Mouse (Mus musculus): ENCODE results near the gene Fam72a. TPM values are rescaled to one million over a fixed set of nuclear protein-coding genes. Genes with fewer than 3 reads are reported as not detected.
A peak's percentile ranks its signal among the peaks of the same experiment; 100 is the strongest.

Fam72a gene
- polyA plus RNA-seq, 1 experiment from 2014 or later: 3.0 TPM

GRCm38 (mm10) chr1:131539771-131540170 is 12.1 kb downstream of the Fam72a start:
- Histone ChIP-seq H3K4me2 (no peak overlapping the region), H3K4me3 (replicated peaks) (no peak overlapping the region), H3K27me3 (replicated peaks) (no peaks in the 10 kb centered on the region), H3K4me1 (peaks cover 2% of the 10 kb centered on the region; the same call in 1 of the 2 replicates), H3K27ac (no peak overlapping the region), H3K9ac (no peak overlapping the region), H3K36me3 (no peaks in the 10 kb centered on the region), H3K9me3 (no peaks in the 10 kb centered on the region)
- WGBS: 90% methylated on average over 4 of the region's 4 CpGs
- no peak for ATAC-seq (ENCODE audit: insufficient read depth, low FRiP score, low read depth)

- Histone ChIP-seq H3K4me3 (replicated peaks) (no peak overlapping the region), H3K9me3 (no peaks in the 10 kb centered on the region), H3K4me1 (peaks cover 2% of the 10 kb centered on the region; the same call in 1 of the 2 replicates), H3K4me2 (no peak overlapping the region), H3K36me3 (no peaks in the 10 kb centered on the region), H3K9ac (no peak overlapping the region), H3K27ac (no peak overlapping the region), H3K27me3 (replicated peaks) (no peaks in the 10 kb centered on the region)
- 76% methylated on average over 5 of the region's 5 CpGs for WGBS
- no peak for ATAC-seq (ENCODE audit: insufficient read depth, low FRiP score, low read depth)
These were observed 13.1 kb downstream of the Fam72a start for GRCm38 (mm10) chr1:131540795-131541194.

- 0 out of 2 replicates have a peak overlapping the region, but pooled peaks have one; percentile 31 for H3K27ac ChIP-seq
- WGBS: 29% methylated on average over 3 of the region's 3 CpGs
- H3K27me3 ChIP-seq (replicated peaks): no peaks in the 10 kb centered on the region
- no peak overlapping the region for H3K4me3 ChIP-seq (replicated peaks)
- no peak overlapping the region for H3K9ac ChIP-seq
- no peak overlapping the region for H3K4me2 ChIP-seq
- no peaks in the 10 kb centered on the region for H3K36me3 ChIP-seq
- ATAC-seq (ENCODE audit: insufficient read depth, low FRiP score, low read depth): no peak
- H3K4me1 ChIP-seq: peaks cover 2% of the 10 kb centered on the region; the same call in 1 of the 2 replicates
- no peaks in the 10 kb centered on the region for H3K9me3 ChIP-seq
These were observed 13.7 kb downstream of the Fam72a start for GRCm38 (mm10) chr1:131541431-131541830.

- Histone ChIP-seq H3K27me3 (replicated peaks) (no peaks in the 10 kb centered on the region), H3K36me3 (no peaks in the 10 kb centered on the region), H3K9ac (no peak overlapping the region), H3K4me3 (replicated peaks) (no peak overlapping the region), H3K27ac (no peak overlapping the region), H3K9me3 (no peaks in the 10 kb centered on the region), H3K4me2 (no peak overlapping the region), H3K4me1 (peaks cover 2% of the 10 kb centered on the region; the same call in 1 of the 2 replicates)
- no peak for ATAC-seq (ENCODE audit: insufficient read depth, low FRiP score, low read depth)
- 78% methylated on average over 5 of the region's 5 CpGs for WGBS
These were observed 14.2 kb downstream of the Fam72a start for GRCm38 (mm10) chr1:131541903-131542302.

- Histone ChIP-seq H3K9me3 (no peaks in the 10 kb centered on the region), H3K27me3 (replicated peaks) (no peaks in the 10 kb centered on the region), H3K4me2 (no peak overlapping the region), H3K9ac (no peak overlapping the region), H3K4me3 (replicated peaks) (no peak overlapping the region), H3K36me3 (no peaks in the 10 kb centered on the region), H3K27ac (no peak overlapping the region), H3K4me1 (peaks cover 6% of the 10 kb centered on the region; the same call in 1 of the 2 replicates)
- WGBS: 81% methylated on average over 7 of the region's 7 CpGs
- no peak for ATAC-seq (ENCODE audit: insufficient read depth, low FRiP score, low read depth)
These were observed 16.3 kb downstream of the Fam72a start for GRCm38 (mm10) chr1:131543886-131544565.

GRCm38 (mm10) chr1:131546798-131547690 is 19.3 kb downstream of the Fam72a start:
- no peaks in the 10 kb centered on the region for H3K27me3 ChIP-seq (replicated peaks)
- 69% methylated on average over 13 of the region's 13 CpGs for WGBS
- no peak overlapping the region for H3K9ac ChIP-seq
- no peak overlapping the region for H3K27ac ChIP-seq
- H3K36me3 ChIP-seq: no peaks in the 10 kb centered on the region
- no peak for ATAC-seq (ENCODE audit: insufficient read depth, low FRiP score, low read depth)
- H3K4me2 ChIP-seq: no peak overlapping the region
- H3K4me3 ChIP-seq (replicated peaks): no peak overlapping the region
- 0 out of 2 replicates have a peak, but pooled peaks cover 4% of the 10 kb centered on the region for H3K4me1 ChIP-seq
- H3K9me3 ChIP-seq: no peaks in the 10 kb centered on the region

GRCm38 (mm10) chr1:131548494-131549365 is 21.0 kb downstream of the Fam72a start:
- peak; percentile 60; the same call in 1 of the 2 replicates for ATAC-seq (ENCODE audit: insufficient read depth, low FRiP score, low read depth)
- Histone ChIP-seq H3K4me3 (replicated peaks) (no peak overlapping the region), H3K4me2 (peak overlapping the region; percentile 10; the same call in 1 of the 2 replicates), H3K4me1 (0 out of 2 replicates have a peak, but pooled peaks cover 4% of the 10 kb centered on the region), H3K9me3 (no peaks in the 10 kb centered on the region), H3K9ac (no peak overlapping the region), H3K27me3 (replicated peaks) (no peaks in the 10 kb centered on the region), H3K27ac (peak overlapping the region; percentile 21; the same call in 1 of the 2 replicates), H3K36me3 (no peaks in the 10 kb centered on the region)
- WGBS: 27% methylated on average over 8 of the region's 8 CpGs

GRCm38 (mm10) chr1:131551956-131552355 is 24.3 kb downstream of the Fam72a start:
- H3K4me3 ChIP-seq (replicated peaks): no peak overlapping the region
- H3K27me3 ChIP-seq (replicated peaks): no peaks in the 10 kb centered on the region
- H3K4me2 ChIP-seq: no peak overlapping the region
- 85% methylated on average over 2 of the region's 2 CpGs for WGBS
- no peaks in the 10 kb centered on the region for H3K9me3 ChIP-seq
- no peak overlapping the region for H3K27ac ChIP-seq
- H3K4me1 ChIP-seq: 0 out of 2 replicates have a peak, but pooled peaks cover 4% of the 10 kb centered on the region
- no peak for ATAC-seq (ENCODE audit: insufficient read depth, low FRiP score, low read depth)
- no peaks in the 10 kb centered on the region for H3K36me3 ChIP-seq
- H3K9ac ChIP-seq: no peak overlapping the region

- Histone ChIP-seq H3K36me3 (no peaks in the 10 kb centered on the region), H3K27me3 (replicated peaks) (no peaks in the 10 kb centered on the region), H3K4me3 (replicated peaks) (no peak overlapping the region), H3K9ac (no peak overlapping the region), H3K9me3 (no peaks in the 10 kb centered on the region), H3K27ac (no peak overlapping the region), H3K4me2 (no peak overlapping the region), H3K4me1 (0 out of 2 replicates have a peak, but pooled peaks cover 4% of the 10 kb centered on the region)
- no peak for ATAC-seq (ENCODE audit: insufficient read depth, low FRiP score, low read depth)
These were observed 25.7 kb downstream of the Fam72a start for GRCm38 (mm10) chr1:131553428-131553827.

- ATAC-seq (ENCODE audit: insufficient read depth, low FRiP score, low read depth): peak; percentile 87
- Histone ChIP-seq H3K36me3 (no peaks in the 10 kb centered on the region), H3K9me3 (no peaks in the 10 kb centered on the region), H3K9ac (no peak overlapping the region), H3K27ac (no peak overlapping the region), H3K4me1 (no peaks in the 10 kb centered on the region), H3K4me2 (peak overlapping the region; percentile 41), H3K27me3 (replicated peaks) (no peaks in the 10 kb centered on the region), H3K4me3 (replicated peaks) (no peak overlapping the region)
- WGBS: 8% methylated on average over 13 of the region's 13 CpGs
These were observed 27.5 kb downstream of the Fam72a start for GRCm38 (mm10) chr1:131555042-131555812.

GRCm38 (mm10) chr1:131560500-131560899 is 32.8 kb downstream of the Fam72a start:
- Histone ChIP-seq H3K9ac (no peak overlapping the region), H3K27ac (no peak overlapping the region), H3K27me3 (replicated peaks) (no peaks in the 10 kb centered on the region), H3K4me1 (no peaks in the 10 kb centered on the region), H3K4me3 (replicated peaks) (no peak overlapping the region), H3K9me3 (no peaks in the 10 kb centered on the region), H3K4me2 (no peak overlapping the region), H3K36me3 (no peaks in the 10 kb centered on the region)
- ATAC-seq (ENCODE audit: insufficient read depth, low FRiP score, low read depth): no peak
